Mouse (Mus musculus) mouse trophoblast stem cell (cell line): ENCODE data around the gene Akr1b3.
"Not testable (repeated sequence)": the region's sequence is repeated elsewhere in the genome, so short reads cannot be mapped to it uniquely, and the experiment has no call there.

Source experiments
- in situ Hi-C, 2 experiments: fragments of 300-500 bp; cut with MseI, MboI; formaldehyde crosslinking; loops; 2 replicates in 1 of 2; 3 replicates in 1 of 2; pipeline ENCODE4 v1.15.1; 2025

Gene Akr1b3

DNA sequence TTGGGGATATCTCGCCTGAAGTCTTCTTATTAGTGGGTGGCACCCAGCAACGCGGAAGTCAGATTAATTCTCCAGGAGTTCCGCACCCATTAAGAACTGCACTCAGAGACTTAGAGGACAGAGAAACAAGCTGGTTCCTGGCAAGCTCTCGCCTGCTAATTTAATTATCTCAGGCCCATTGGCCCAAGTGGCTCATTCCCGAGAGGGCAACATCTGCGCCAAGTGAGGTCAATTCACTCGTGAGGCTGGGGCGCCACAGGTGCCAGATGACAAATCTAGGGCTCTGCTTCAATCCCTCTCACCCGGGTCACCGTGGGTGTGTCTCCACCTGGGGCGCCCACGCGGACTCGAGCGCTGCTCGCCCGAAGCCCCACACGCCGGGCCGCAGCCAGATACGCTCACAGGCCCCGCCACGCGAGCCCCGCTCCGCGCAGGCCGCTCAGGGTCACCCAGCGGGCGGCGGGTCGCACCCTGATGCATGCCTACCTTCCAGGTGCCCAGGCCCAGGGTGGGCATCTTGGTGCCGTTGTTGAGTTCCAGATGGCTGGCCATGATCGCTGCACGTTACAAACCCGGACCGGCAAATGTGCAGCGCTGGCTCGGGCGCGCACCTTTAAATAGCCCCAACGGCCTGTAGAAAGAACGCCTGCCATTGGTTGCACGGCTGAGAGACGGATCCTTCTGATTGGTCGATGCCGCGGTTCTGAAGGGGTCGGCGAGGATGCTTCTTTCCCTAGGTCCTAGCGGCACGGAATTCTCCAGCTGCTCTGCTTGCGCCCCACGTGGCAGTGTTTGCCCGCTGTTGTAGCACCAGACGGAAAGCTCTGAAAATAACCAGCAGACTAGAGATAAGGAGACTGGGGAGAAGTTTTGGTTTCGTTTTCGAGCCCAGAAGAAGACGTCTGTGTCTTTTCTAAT, at the start of gene Akr1b3:
Gene Akr1b3 (minus strand): TSS at position 625 of the 918 bp plus-strand sequence.
- in situ Hi-C loops = no loop called here

- in situ Hi-C loops = no loop called here
Measured at GRCm38 (mm10) chr6:34364217-34365136, 47.2 kb upstream of the Akr1b3 start.

- in situ Hi-C loops = no loop called here
Measured at GRCm38 (mm10) chr6:34355841-34356240, 38.6 kb upstream of the Akr1b3 start.

DNA sequence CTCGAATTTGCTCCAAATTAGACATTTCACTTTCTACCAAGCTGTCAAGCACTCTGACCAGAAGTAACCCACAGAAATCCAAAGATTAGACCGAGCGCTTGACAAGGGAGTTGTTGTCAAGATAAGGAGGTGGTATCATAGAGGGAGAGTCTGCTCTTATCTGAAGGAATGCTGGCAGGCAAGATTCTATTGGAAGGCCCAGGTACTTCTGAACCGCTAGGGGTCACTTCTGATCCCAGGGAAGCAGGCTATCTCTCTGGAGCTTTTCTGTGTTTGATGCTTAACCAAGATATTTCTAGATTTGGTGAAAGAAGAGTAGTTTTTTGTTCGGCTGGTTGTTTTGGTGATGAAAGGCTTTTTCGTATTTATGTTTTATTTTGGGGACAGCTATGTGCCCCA, 38.1 kb upstream of the Akr1b3 start:
- in situ Hi-C loops = no loop called here

DNA sequence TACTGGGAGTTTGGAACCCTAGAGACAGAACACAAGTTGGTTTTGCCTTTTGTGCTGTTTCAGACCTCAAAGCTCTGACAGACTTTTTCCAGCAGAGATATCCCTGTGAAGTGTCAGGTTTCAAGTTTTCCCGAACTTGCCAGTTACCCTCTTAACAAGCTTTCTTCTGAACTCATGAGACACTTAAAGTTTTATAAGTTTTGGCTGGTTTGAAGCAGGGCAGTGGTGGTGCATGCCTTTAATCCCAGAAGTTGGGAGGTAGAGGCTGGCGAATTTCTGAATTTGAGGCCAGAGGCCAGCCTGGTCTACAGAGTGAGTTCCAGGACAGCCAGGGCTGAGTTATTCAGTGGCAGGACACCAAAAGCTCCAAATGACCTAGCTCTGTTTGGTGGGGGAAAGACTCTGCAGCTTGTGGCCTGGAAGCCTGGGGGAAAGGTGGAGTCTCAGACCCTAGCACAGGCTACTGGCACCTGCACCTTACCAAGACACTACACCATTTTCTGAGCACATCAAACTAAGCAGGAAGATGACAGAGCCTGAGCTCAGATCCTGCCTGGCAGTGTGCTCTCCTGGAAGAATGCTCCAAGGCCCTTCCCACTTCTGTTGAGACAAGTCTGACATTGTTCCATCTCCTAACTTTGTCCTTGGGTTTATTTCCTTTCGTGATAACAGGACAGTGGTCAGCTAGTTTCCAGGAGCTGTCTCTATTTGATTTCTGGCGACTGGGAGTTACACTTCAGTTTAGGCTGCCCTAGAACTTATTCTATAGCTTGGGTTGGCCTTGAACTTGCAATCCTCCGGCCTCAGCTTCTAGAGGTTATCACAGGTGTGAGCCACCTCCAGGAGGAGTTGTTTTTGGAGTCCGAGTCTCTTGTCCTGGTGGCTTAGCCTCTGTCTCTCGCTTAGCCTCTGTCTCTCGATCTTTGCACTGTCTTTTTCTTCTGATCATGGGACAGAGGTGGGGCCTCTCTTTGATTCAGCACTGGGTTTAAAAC, 37.4 kb upstream of the Akr1b3 start:
- in situ Hi-C loops = no loop called here

- in situ Hi-C loops = no loop called here
Measured at GRCm38 (mm10) chr6:34353658-34354353, 36.5 kb upstream of the Akr1b3 start, which contains the start of gene Akr1b8. Gene Akr1b8, plus strand, starts transcription at chr6:34354119.

- in situ Hi-C loops = no loop called here
Measured at GRCm38 (mm10) chr6:34352401-34352800, 35.1 kb upstream of the Akr1b3 start.

- in situ Hi-C loops = not testable (repeated sequence)
Measured at GRCm38 (mm10) chr6:34351481-34351880, 34.2 kb upstream of the Akr1b3 start.

DNA sequence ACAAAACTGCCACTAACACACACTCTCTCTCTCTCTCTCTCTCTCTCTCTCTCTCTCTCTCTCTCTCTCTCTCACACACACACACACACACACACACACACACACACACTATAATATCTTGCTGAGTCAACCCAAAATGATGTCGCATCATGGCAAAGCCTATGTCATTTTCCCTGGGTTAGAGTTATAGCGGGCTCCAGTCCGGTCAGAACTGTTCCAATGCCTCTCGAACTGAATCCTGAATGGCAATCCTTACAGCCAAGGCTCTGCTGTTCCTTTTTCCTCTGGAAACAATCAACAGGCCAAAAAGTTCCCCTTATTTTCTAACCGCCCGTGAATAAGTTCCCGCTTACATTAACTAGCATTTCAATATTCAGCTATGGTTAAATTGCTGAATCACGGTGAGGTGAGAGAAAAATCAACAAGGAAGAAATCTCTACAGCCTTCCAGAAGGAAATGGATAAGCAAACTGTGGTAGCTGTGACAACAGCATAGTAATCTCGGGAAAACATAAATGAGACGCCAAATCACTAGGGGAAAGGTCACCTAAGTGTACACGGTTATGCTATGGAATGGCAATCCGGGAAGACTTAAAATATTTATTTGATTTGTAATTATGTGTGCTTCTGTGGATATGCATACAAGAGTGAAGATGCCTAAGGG, 32.9 kb upstream of the Akr1b3 start:
- in situ Hi-C loops = no loop called here

- in situ Hi-C loops = loop anchor here (5.0 kb wide), 2 partner anchors 44 to 54 kb away; no protein-coding TSS in a partner anchor
Measured at GRCm38 (mm10) chr6:34346096-34346898, 29.0 kb upstream of the Akr1b3 start.

DNA sequence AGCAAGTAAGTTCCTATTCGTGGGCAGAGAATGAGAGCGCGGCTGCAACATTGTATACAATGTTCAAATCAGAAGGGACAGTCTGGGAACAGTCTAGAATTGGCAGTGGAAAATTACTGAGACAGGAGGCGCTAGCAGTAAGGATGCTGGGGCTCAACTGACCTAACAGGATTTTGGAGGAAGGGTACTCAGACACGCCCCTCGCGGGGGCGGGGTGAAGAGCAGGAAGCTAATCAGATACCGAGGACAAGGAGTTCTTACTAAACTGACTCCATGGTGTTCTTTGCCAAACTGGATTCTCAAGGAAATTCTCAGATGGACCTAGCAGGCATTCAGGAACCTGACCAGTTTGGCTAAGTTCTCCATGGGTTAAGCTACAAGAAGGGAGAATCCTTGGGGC, 27.7 kb upstream of the Akr1b3 start:
- in situ Hi-C loops = loop anchor here (5.0 kb wide), 2 partner anchors 43 to 53 kb away; no protein-coding TSS in a partner anchor

DNA sequence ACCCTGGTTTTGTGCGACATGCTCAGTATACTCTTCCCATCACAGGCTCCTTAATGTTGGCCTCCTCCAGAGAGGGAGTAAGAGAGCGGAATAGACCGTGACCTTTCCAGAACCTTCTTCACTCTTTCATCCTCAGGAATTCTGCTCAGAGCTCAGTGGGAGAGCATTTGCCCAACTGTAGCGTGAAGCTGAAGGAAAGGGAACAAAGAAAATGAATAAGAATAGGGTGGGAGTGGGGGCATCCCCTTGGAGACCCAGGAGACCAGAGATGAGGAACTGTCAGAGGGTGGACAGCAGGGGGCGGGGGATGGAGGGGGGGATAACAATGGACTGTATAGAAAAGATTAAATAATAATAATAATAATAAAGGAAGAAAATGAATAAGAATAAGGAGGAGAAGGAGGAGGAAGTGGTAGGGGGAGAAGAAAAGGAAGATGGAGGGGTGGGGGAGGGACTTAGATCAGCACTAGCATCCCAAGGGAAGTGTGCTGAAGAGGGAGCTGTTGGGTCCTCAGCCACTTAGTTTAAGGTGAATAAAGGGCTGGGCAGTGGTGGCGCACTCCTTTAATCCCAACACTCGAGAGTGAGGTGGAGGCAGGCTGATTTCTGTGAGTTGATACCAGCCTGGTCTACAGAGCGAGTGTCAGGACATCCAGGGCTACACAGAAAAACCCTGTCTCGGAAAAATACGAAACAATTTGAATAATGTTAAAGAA, 27.0 kb upstream of the Akr1b3 start:
- in situ Hi-C loops = no loop called here

GRCm38 (mm10) chr6:34343426-34343825, 26.1 kb upstream of the Akr1b3 start:
- in situ Hi-C loops = no loop called here

GRCm38 (mm10) chr6:34342476-34342875, 25.2 kb upstream of the Akr1b3 start:
- in situ Hi-C loops = no loop called here

- in situ Hi-C loops = no loop called here
Measured at GRCm38 (mm10) chr6:34341991-34342390, 24.7 kb upstream of the Akr1b3 start.

GRCm38 (mm10) chr6:34337799-34338198, 20.5 kb upstream of the Akr1b3 start:
- in situ Hi-C loops = no loop called here

DNA sequence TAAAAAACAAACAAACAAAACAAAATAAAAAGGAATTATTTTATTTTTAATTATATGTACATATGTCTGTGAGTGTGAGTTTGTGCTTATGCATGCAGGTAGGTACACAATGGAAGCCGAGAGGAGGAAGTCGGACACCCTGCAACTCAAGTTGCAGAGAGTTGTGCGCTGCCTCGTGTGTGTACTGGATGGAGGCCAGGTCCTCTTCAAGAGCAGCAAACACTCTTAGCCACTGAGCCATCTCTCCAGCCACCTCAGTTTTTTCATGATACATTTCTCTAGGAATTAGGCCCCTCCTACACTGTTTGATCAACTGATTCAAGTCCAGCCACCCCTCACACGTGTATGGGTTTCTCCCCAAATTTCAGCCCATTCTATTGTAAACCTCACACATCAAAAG, 17.4 kb upstream of the Akr1b3 start:
- in situ Hi-C loops = no loop called here

- in situ Hi-C loops = not testable (repeated sequence)
Measured at GRCm38 (mm10) chr6:34331804-34332203, 14.5 kb upstream of the Akr1b3 start.
